Mouse (Mus musculus) liver, adult 2 months (tissue): ENCODE results near the gene Mcf2l. TPM values are rescaled to one million over a fixed set of nuclear protein-coding genes. Genes with fewer than 3 reads are reported as not detected.

ENCODE experiments used
- DNase-seq: peaks from one replicate; pipeline ENCODE4 v3.0.0-alpha.2; 2011; ENCODE audit warnings: low read depth, low spot score; ENCODE audit errors: extremely low read depth
- H3K27ac ChIP-seq: fragments of 200-500 bp; replicated peaks from 2 replicates; pipeline ENCODE4 v1.5.1; 2012; ENCODE audit warnings: low read depth, mild to moderate bottlenecking, control low read depth, inconsistent platforms, low read length; ENCODE audit not compliant: insufficient read depth
- H3K27me3 ChIP-seq: fragments of 200-500 bp; 2 replicates; pipeline ENCODE4 v1.6.1; 2012; ENCODE audit warnings: mild to moderate bottlenecking, moderate library complexity, low read length, inconsistent platforms; ENCODE audit not compliant: control insufficient read depth, insufficient read depth
- H3K36me3 ChIP-seq: fragments of 200-500 bp; 2 replicates; pipeline ENCODE4 v1.6.1; 2012; ENCODE audit warnings: low read length, inconsistent platforms; ENCODE audit not compliant: control insufficient read depth, insufficient read depth
- H3K4me1 ChIP-seq: fragments of 200-500 bp; 2 replicates; pipeline ENCODE4 v1.6.1; 2011; ENCODE audit warnings: low read length; ENCODE audit not compliant: control insufficient read depth, insufficient read depth
- H3K4me3 ChIP-seq: fragments of 200-500 bp; 2 replicates; pipeline ENCODE4 v1.5.1; 2011; ENCODE audit warnings: low read depth, mild to moderate bottlenecking, control low read depth, low read length, moderate library complexity; ENCODE audit not compliant: insufficient read depth
- H3K79me2 ChIP-seq: fragments of 200-500 bp; 2 replicates; pipeline ENCODE4 v1.6.1; 2012; ENCODE audit warnings: inconsistent platforms, mild to moderate bottlenecking, low read length, moderate library complexity; ENCODE audit not compliant: control insufficient read depth, insufficient read depth
- H3K9ac ChIP-seq: fragments of 200-500 bp; 2 replicates; pipeline ENCODE4 v1.6.1; 2012; ENCODE audit warnings: low read depth, mild to moderate bottlenecking, control low read depth, inconsistent platforms, low read length
- CTCF ChIP-seq: fragments of 200-500 bp; IDR thresholded peaks from 2 replicates; pipeline ENCODE4 v1.5.1; 2011; ENCODE audit warnings: low read depth, low read length, control low read depth
- POLR2A ChIP-seq: fragments of 200-500 bp; IDR thresholded peaks from 2 replicates; pipeline ENCODE4 v1.6.1; 2011; ENCODE audit warnings: low read length, control low read depth; ENCODE audit not compliant: insufficient read depth; ENCODE audit errors: extremely low read depth
- WGBS: fragments of 180-500 bp; shearing (Covaris S2); methylation state at CpG from one replicate; pipeline ENCODE4 v1.1.7; 2018; 5-methylcytosine and 5-hydroxymethylcytosine counted together
- polyA plus RNA-seq: library from polyadenylated mRNA; depleted of rRNA; stranded (reverse); fragments of >200 nt; gene quantifications from 2 replicates; pipeline ENCODE4 v1.2.3, GENCODE M21; 2012
- total RNA-seq: library from RNA; depleted of rRNA; stranded (reverse); fragments of >200 nt; gene quantifications from 2 replicates; pipeline ENCODE4 v1.2.3, GENCODE M21; 2014

Gene Mcf2l
- total and polyA plus RNA-seq, 2 experiments = 0.11 to 1.1 TPM

DNA sequence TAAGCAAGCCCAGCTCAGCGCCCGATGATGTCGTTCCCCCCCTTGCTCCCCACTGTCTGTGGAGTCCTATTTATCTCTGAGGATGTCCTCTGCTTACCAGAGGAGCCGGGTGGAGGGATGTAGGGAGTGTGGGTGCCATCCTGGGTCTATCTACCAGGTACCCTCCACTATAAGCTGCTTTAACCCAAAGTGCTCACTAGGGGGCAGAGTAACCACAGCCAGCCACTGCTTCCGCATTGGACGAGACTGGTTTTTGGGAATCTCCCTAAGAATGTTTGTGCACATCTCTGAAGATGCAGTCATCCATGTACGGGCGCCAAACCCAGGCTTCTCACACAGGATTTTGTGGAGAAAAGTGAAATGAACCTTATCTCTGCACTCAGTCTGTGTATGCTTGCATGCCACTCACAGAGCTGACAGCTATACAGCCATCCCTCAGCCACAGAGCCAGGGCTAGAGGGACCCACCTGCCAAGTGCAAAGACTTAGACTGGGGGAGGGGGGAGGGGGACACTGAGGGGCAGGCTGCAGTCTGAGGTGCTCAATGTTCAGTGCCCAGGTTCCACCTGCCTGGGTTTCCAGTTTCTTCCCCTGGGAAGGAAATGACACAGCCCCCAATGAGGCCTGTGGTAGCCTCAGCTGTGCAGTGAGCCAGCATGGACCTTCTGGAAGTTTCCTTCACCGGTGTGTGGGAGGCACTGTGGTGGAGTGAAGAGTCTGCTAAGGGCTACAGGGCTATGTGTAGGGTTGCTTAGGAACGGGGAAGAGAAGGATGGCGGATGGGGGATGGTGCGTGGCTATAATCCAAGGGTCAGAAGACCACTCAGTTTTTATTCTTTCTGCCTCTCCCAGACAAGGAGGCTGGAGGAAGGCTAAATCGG, 23.1 kb downstream of the Mcf2l start:
- Histone ChIP-seq H3K79me2 (no peaks in the 10 kb centered on the region), H3K9ac (no peak overlapping the region), H3K27me3 (0 out of 2 replicates have a peak, but pooled peaks cover 6% of the 10 kb centered on the region), H3K36me3 (no peaks in the 10 kb centered on the region), H3K4me1 (peaks cover 4% of the 10 kb centered on the region), H3K4me3 (no peak overlapping the region), H3K27ac (no peak overlapping the region)
- 44% methylated on average over 13 of the region's 13 CpGs for WGBS
- TF ChIP-seq CTCF (peak; percentile 68), POLR2A (no peak)
- DNase-seq = peak; percentile 21

DNA sequence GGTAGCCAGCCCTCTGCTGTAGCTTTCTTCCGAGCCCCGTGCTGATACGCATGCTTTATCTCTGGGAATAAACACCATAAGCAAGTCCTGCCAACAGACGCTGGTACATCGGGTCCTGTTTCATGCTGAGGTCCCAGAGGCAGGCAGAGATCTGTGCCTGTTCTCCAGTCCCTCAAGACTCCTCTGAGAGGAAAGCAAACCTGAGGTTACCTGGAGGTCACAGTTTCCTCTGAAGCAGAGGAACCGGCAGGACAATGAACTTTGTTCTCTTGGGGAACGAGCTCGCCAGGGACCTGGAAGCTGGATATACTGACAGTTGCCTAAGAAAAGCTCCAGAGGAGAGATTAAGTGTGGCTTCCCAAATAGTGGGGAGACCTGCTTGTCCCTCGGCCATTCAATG, 24.2 kb downstream of the Mcf2l start:
- Histone ChIP-seq H3K9ac (no peak overlapping the region), H3K79me2 (no peaks in the 10 kb centered on the region), H3K27me3 (0 out of 2 replicates have a peak, but pooled peaks cover 6% of the 10 kb centered on the region), H3K27ac (no peak overlapping the region), H3K4me3 (no peak overlapping the region), H3K4me1 (peaks cover 4% of the 10 kb centered on the region), H3K36me3 (no peaks in the 10 kb centered on the region)
- 10% methylated on average over 9 of the region's 9 CpGs for WGBS
- DNase-seq = peak; percentile 56
- TF ChIP-seq POLR2A (no peak), CTCF (no peak)

DNA sequence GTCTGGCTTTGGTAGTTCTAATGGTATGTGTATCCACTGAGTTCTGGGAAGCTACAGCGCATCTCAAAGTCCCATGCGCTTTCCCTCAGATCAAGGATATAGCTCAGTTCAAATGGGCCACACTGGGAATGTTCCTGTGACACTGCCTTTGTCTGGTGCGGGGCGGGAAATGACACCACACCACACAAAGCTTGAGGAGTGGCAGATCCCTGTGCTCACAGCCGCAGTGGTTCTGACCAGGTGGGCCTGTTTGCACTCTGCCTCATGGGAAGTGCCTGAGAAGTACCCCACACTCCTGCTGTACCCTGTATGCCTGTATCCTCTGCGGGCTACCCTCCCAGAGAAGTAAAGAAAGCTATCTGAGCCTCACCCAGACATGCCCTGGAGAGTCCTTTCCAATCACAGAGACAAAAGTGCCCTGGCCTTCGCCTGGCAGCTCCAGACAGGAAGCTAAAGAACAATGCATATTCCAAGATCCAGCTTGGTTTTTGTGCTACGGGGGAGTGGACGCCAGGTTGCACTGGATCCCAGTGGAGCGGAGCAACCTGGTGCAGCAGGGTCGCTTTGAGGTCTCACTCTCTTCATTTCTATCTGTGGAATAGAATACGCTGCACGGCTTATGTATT, 30.3 kb downstream of the Mcf2l start:
- Histone ChIP-seq H3K9ac (no peak overlapping the region), H3K79me2 (no peaks in the 10 kb centered on the region), H3K4me1 (no peaks in the 10 kb centered on the region), H3K27me3 (no peaks in the 10 kb centered on the region), H3K4me3 (no peak overlapping the region), H3K27ac (no peak overlapping the region), H3K36me3 (no peaks in the 10 kb centered on the region)
- WGBS = 81% methylated on average over 13 of the region's 13 CpGs
- no peak for TF ChIP-seq POLR2A
- no peak for TF ChIP-seq CTCF
- DNase-seq = no peak

DNA sequence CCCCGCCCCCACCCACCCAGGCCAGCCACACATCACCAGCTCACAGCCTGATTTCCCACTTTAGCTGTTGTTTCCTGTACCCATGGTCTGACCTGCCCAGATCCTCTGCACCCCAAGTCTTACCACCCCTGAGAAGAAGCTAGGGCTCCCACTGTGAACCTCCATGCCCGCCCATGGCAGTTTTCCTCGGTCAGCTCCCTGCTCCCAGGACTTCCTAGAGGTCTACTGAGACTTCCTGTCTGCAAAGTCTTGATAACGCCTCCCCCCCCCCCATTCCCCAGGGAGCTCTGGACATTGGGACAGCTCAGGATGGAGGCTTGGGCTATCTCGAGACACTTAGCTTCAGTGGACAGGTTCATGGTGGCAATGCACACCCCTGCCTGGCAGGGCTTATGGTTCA, 31.5 kb downstream of the Mcf2l start:
- WGBS = 69% methylated on average over 5 of the region's 5 CpGs
- H3K36me3 ChIP-seq = no peaks in the 10 kb centered on the region
- no peak for TF ChIP-seq POLR2A
- no peaks in the 10 kb centered on the region for H3K79me2 ChIP-seq
- no peak overlapping the region for H3K9ac ChIP-seq
- no peaks in the 10 kb centered on the region for H3K4me1 ChIP-seq
- H3K27me3 ChIP-seq = no peaks in the 10 kb centered on the region
- DNase-seq = no peak
- H3K4me3 ChIP-seq = no peak overlapping the region
- no peak overlapping the region for H3K27ac ChIP-seq

DNA sequence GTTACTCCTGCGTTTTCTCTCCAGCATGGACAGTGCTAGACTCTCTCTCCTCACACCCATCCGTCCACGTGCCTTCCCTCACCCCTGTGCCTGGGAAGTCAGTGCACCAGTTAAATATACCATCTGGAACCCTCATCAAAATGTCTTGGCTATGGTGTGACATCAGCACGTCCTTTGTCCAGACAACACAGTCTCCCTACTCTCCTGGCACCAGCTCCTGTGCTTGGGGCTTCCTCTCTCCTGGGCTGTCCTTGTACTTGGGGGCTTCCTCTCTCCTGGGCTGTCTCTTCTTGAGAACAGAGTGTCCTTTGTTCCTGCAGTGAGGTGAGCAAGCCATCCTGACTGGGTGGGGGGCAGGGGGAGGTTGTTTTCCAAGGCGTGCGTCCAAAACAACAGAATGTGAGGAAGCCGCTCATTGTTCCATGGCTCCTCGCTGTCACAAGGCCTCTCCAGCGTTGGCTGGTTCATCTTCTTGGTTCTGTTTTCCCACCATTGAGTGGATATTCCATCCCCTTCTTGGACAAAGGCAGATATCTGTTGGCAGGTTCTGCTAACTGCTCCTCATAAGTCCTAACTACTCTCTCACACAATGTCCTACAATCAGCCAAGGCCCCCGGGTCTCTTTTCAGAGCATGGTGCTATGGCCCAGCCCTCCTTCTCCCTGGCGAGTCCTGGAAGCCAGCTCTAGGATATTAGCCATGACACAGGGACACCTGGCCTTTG, 32.2 kb downstream of the Mcf2l start:
- no peaks in the 10 kb centered on the region for H3K79me2 ChIP-seq
- 77% methylated on average over 11 of the region's 11 CpGs for WGBS
- H3K4me3 ChIP-seq = no peak overlapping the region
- no peak overlapping the region for H3K27ac ChIP-seq
- H3K4me1 ChIP-seq = no peaks in the 10 kb centered on the region
- TF ChIP-seq POLR2A = no peak
- TF ChIP-seq CTCF = no peak
- no peaks in the 10 kb centered on the region for H3K36me3 ChIP-seq
- H3K27me3 ChIP-seq = no peaks in the 10 kb centered on the region
- no peak for DNase-seq
- H3K9ac ChIP-seq = no peak overlapping the region
